Mouse (Mus musculus) layer of hippocampus, adult 9-11 months (tissue): ENCODE measurements around the gene Eef1b2.

Experiments
- DNase-seq: peaks from one replicate; pipeline ENCODE4 v3.0.0; 2022

Eef1b2 gene

DNA sequence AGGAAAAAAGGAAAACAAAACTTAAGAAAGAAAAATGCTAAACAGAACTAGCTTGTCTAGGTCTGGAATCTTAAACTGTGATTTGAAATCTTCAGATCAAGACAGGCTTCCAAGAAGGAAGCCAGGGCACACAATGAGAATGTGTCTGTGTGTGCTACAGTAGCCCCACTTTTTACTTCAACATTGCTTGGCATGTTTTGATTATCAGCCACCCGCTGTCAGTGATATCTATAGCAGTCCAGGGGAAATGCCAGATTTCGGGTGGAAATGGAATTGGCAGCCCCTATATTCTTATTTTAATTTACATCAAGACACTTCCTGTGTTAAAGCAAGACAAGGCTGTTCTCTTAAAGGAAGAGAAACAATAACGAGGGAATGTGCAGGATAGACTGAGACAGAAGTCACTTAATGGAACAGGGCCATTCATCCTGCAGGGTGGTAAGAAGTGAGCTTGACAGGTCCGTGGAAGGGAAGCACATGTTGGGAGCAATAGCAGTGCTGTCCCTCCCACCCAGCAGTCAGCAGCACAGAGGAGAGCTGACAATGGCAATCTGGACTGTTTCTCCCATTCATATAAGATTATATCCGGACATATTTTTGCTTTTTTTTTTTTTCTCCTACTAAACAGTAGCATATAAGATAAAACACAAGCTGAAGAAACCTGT lies 19.4 kb downstream of the Eef1b2 start:
- DNase-seq = no peak

DNA sequence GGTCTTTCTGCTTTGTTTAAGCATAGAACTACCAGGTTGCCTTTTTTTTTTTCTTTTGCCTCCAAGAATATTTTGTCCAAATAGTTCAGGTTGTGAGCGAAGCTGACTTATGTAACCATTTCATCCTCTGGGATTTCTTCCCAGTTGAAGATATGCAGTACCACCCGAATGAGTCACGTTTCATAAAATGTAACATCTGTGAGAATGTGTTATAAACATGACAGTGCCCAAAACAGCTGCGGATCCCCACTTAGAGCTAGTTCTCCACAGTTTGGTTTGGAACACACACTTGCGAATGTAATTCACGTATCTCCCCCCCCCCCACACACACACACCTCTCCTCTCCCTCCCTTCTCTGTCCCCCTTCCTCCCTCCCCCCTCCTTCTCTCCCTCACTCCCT lies 22.8 kb downstream of the Eef1b2 start:
- no peak for DNase-seq

DNA sequence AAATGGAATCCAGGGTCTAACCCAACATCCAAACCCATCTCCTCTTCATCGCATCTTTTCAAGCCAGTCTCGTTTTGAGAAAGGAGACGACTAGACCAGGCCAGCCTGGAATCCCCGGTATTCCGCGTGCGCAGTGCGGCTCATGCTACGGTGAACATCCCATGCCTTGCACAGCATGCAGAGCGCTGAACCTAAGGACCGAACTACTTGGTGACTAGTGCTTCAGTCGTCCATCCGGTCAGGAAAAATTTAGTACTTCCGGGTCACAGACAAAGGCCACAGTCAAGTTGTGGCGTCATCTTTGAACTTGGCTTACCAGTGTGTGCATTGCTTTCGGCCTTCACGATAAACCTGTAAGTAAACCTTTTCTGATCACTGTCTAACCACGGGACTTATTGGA lies 23.7 kb downstream of the Eef1b2 start:
- no peak for DNase-seq

DNA sequence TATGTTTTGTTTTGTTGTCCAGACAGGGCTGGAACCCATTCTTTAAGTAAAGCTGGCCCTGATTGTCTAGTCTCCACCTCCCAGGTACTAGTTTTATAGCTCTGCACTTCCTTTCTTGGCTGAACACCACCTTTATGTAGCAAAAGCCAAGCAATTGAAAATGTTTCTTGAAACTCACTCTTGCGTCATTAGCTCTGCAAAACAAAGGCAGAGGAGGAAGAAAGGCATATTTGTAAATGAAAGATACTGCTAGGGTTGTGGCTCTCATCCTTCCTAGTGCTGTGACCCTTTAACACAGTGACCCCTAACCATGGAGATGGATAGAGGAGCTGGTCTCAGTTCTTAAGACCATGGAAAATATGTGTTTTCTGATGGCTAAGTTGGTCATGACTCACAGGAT lies 25.0 kb downstream of the Eef1b2 start:
- no peak for DNase-seq

DNA sequence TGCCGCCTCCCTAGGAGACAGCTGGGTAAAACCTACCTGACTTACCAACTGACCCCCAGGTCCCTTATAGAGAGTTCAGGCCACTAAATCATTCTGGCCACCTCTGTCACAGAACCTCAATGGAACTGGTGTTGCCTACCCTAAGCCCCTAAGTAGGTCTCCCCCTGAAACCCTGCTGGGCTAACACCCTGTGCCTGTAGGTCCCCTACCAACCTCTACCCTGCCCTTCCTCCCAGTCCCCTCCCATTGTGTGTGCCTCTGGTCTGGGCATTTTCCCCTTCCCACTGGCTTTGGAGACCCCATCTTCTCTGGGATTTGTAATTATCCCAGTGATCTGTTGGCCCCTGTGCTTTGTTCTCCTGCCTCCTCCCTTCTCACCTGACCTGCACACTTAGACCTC lies 26.8 kb downstream of the Eef1b2 start:
- no peak for DNase-seq

DNA sequence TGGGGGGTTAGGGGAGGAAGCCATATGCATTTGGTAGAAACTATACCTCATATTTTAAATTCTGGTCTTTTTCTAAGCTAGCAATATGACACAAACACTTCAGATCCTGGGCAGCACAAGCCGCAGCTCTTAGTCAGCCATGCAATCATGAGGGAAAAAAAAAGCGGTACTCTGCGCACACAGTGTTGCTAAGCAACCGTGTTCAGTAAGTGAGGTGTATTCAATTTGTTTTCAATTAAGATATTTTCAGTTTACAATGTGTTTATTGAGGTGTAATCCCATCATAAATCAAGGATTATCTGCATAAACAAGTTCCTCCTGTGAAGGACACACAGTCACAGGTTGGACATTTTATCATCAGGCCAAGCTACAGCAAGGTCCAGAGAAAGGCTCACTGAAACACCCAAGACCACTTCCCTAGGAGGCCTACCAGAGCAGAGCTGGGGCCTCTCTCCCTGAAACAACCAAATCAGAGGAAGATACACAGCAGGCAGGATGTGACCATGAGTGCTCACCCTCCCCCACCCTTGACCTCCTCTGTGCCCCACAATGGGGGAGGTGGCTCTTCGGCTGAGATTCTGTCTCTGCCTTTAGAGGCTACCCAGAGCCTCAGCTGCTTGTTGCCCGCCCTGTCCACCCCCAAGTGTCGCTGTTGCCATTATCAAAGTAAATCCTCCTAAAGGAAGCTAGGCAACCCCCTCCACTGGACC lies 27.5 kb downstream of the Eef1b2 start:
- peak; percentile 56 for DNase-seq

DNA sequence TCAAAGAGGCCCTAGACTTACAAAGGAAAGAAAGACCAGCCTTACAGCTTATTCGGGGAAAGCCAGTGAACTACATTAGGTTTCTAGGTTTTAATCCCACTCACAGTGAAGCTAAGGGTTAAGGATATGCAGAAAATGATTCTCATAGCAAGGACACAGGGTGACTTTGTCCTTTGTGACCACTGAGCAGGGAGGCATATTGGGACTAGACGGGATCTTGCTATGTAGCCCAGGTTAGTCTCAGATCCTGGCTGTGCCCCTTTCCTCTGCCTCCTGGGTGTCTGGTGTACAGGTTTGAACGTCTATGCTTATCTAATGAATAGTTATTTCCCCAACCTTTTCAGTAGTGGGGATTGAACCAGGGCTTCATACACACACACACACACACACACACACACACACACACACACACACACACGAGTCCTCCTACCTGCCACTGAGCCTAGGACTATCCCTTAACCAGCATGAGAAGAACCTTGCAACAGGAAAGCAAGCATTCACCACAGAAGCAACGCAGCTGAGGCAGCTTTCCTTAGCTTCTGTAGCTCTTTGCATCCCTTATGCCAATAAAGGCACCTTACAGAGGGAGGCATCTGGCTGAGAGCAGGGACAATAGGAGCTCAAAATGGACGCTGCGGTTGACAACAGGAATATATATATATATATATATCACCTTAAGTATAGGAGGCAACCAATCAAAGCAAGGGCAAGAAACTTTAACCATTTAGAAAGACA lies 28.2 kb downstream of the Eef1b2 start:
- no peak for DNase-seq

DNA sequence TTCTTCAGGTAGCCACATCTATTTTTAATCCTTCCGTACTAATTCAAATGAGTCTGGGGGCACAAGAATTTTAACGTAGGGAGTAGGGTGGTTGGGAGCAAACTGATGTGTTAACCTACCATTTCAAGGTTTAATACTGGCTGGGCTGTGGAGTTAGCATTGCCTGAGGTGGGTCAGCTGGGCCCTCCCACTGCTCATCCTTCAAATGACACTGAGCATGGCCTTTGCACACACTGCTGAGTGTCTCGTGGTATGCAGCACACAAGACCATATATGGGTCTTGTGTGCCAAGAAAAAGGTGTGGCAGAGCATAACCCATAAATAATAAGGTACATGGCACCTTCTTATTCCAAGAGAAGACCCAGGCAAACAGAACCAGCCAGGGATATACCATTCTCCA lies 31.0 kb downstream of the Eef1b2 start:
- no peak for DNase-seq

DNA sequence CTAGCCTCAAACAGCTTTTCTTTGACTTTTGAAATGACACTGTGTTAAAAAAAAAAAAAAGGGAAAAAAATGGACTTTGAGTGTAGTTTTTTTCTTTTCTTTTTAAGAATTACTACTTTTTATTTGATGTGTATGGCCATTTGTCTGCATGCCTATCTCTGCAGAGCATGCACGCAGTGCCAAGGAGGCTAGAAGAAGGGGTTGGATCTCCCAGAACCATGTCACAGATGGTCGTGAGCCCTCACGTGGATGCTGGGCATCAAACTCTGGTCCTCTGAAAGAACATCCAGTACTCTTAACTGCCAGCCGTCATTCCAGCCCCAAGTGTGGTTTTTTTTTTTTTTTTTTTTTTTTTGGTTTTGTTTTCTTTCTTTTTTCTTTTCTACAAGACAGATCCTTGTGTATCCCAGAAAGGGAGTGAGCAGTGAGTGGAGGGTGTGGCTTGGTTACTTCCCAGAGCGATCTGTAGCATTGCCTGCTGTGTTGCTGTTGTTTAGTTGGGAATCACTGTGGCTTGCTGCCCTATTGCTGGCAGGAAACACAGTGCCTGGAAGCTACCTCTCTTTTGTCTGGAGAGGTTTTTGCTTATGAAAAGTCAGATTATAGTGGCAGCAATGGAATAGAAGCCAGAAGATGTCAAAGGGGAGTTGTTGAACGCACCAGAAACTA lies 33.4 kb downstream of the Eef1b2 start:
- no peak for DNase-seq

DNA sequence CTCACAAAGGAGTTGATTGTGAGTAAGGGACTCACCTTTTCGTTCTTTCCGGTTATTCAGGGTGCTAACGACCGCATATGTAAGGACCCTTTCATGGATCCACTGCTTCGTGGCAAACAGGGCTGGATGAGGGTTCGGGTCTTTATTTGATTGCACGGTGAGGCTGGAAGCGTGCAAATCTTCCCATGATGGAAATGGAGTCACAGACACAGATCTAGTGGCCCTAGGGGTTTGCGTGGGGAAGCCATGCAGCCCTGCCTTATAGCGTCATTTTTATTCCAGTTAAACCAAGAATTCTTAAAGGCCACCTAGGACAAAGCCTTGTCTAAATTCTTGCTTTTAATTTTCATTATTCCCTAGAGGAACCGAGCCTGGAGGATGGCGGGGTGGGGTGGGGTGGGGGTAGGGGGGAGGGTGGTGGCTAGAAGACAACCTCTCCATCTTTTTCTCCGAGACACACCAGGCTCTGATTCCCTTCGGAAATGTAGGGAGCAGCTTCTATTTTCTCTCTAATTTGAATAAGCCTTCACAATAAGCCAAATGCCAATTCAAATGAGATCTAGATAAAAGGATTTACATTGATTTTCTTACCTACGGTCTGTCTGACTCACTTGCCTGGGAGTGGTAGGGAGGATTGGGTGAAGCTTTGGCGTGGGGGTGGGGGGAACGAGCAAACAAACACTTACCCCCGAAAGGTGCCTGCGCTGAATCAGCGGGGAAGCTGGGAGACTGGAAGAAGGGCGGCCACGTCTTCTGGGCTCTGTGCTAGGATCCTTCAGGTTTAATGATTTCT lies 37.0 kb downstream of the Eef1b2 start:
- DNase-seq = no peak

DNA sequence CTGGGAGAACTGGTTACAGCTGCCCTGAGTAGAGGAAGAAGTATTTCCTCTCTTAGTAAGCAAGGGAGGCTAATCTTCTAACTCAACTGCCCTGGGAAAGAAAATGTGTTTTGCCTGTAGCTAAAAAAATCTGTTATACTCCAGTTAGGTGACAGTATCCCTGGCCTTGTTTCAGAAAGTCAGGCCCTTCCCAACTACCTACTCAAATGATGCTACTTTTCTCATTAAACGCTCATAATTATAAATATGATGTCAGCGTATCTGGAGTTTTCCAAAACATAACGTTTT lies 37.6 kb downstream of the Eef1b2 start, which contains the start of gene Gpr1:
TSS of gene Gpr1 (minus strand) at position 273 of the 288 bp plus-strand sequence.
- DNase-seq = no peak

DNA sequence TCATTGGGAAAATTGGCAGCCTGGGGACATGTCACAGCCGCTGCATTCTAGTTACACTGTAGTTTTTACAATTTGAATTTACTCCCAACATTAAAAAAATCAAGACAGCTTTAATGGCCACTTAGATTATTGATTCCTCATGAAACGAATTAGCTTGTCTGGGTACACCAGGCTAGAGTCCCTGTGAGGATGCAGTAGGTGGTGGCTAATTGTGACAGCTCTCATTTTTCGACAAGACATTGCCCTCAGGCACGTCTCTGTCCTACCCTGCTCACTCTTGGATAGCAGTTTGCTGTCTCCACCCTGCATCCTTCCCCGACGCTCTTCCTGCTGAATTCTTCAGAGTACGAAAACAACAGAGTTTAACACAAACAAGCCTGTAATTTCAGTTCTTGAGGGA lies 38.0 kb downstream of the Eef1b2 start:
- no peak for DNase-seq

DNA sequence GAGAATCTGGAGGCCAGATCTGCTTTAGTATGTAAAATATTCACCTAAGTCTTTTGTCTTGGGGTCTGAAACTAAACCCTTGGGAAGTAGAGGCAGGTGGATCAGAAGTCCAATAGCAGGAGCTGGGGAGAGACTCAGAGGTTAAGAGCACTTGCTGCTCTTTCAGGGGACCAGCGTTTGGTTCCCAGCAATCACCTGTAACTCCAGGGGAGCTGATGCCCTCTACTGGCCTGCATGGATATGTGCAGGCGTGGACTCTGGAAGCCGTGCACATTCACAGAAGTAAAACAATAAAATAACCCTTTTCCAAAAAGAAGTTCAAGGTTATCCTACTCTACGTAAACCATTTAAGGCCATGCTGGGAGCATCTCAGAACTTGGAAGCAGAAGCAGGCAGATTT lies 42.7 kb downstream of the Eef1b2 start:
- no peak for DNase-seq

DNA sequence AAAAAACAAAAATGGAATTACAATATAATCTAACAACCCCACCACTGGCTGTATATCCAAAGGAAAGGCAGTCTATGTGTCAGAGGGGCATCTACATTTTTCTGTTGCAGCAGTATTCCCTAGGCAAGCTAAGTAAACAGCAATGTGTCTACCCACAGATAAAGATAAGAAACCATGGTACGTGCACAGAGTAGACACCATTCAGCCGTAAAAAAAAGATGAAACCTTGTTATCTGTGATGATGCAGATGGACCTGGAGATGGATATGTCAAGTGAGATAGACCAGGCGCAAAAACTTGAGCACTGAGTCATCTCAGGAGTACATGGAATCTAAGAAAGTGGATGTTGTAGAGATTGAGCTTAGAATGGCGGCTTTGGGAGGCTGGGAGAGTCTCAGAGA lies 48.4 kb downstream of the Eef1b2 start:
- no peak for DNase-seq

DNA sequence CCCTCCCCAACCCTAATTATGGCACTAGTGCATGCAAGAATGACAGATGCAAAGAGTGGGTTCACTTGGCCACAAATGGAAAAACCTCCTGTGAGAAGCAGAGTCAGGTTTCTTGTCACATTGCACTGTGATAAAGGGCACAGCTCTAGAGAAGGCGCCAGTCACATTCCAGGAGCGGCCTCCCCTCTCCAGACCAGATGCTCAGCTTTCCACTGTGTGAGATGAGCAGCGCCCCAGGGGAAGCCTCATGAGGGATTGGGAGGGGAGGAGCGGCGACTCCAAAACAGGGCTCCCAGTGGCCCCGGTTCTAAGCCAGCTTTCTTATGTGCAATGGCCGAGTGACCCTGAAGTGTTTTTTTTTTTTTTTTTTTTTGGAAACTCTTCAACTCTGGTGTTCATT lies 49.3 kb downstream of the Eef1b2 start:
- DNase-seq = no peak

DNA sequence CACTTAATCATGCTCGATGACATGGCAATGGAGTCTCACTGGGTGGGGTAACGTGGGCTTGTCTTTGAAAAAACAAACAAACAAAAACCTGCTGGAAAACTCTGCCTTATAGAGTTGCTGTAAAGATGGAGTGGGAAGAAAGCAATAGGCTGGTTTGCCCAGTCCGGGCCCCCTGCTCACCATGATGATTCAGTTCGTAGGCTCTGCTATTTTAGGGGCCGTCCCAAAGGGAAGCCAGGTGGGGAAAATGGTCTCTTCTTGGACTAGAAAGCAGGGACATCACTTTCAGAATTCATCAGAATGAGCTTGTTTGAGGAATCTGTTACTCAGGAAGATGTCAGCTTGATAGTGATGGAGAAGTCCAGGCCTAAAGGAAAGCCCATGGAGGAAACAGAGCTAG lies 50.6 kb downstream of the Eef1b2 start:
- DNase-seq = no peak
